Mouse (Mus musculus): ENCODE data around the gene Sec1.

DNA sequence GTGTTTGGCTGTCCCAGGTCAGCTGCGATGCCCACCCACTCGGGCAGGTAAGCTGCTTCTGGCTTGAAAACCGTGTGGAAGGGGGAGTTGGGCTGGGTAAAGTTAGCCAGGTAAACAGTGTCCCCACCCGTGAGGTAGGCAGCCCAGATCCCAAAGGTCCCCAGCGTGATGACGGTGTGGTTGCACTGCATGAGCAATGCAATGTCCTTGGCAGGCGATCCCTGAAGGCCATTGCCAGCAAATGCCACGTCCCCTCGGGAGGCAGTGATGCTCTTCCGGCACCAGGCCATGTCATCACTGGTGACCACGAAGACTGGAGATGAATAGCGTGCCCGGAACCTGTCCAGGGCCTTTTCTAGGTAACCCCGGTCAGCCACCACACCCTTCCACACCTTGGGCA, 15.7 kb downstream of the Sec1 start:
- TF ChIP-seq CTCF (IDR thresholded peaks at IDR 0.05; ENCODE audit: borderline replicate concordance, insufficient read depth, low read length) (no peak), POLR2A (IDR thresholded peaks at IDR 0.05; ENCODE audit: low read depth, low read length) (no peak)

Data from embryonic fibroblast, embryonic 13.5 days (primary cell).